Mouse (Mus musculus) erythroblast, embryonic 14.5 days (primary cell): ENCODE results near the gene Vstm4. TPM values are rescaled to one million over a fixed set of nuclear protein-coding genes. Genes with fewer than 3 reads are reported as not detected.

Experiments
- H3K27me3 ChIP-seq: 2 replicates; pipeline ENCODE4 v1.6.1; 2012; ENCODE audit warnings: inconsistent platforms; ENCODE audit not compliant: control insufficient read depth
- H3K36me3 ChIP-seq: 2 replicates; pipeline ENCODE4 v1.6.1; 2012; ENCODE audit warnings: mild to moderate bottlenecking, inconsistent platforms; ENCODE audit not compliant: control insufficient read depth
- H3K4me1 ChIP-seq: 2 replicates; pipeline ENCODE4 v1.6.1; 2012; ENCODE audit warnings: inconsistent platforms; ENCODE audit not compliant: control insufficient read depth
- H3K4me3 ChIP-seq: replicated peaks from 2 replicates; pipeline ENCODE3; 2012; ENCODE audit warnings: moderate library complexity, mild to moderate bottlenecking, inconsistent platforms
- H3K9me3 ChIP-seq: 2 replicates; pipeline ENCODE4 v1.6.1; 2012; ENCODE audit warnings: low read length, inconsistent platforms, mixed read lengths; ENCODE audit not compliant: control insufficient read depth
- GATA1 ChIP-seq: IDR thresholded peaks from 2 replicates; pipeline ENCODE4 v1.6.1; 2012; ENCODE audit warnings: low read length, inconsistent platforms, mixed read lengths
- TAL1 ChIP-seq: IDR thresholded peaks from 3 replicates; pipeline ENCODE4 v1.6.1; 2012; ENCODE audit warnings: low read length, inconsistent platforms, mixed read lengths
- polyA plus RNA-seq: library from polyadenylated mRNA; stranded (reverse); fragments of >175 nt; gene quantifications from 2 replicates; pipeline ENCODE4 v1.2.3, GENCODE M21; 2012

Gene Vstm4
- polyA plus RNA-seq, 1 experiment = not detected

- no peaks in the 10 kb centered on the region for H3K9me3 ChIP-seq
- H3K4me3 ChIP-seq = no peak overlapping the region
- no peaks in the 10 kb centered on the region for H3K27me3 ChIP-seq
- no peaks in the 10 kb centered on the region for H3K4me1 ChIP-seq
- TF ChIP-seq GATA1 (no peak), TAL1 (no peak)
- H3K36me3 ChIP-seq = no peaks in the 10 kb centered on the region
These were observed 21.0 kb downstream of the Vstm4 start for GRCm38 (mm10) chr14:32877549-32877948.

- H3K27me3 ChIP-seq = no peaks in the 10 kb centered on the region
- H3K36me3 ChIP-seq = no peaks in the 10 kb centered on the region
- TF ChIP-seq GATA1 = no peak
- no peak for TF ChIP-seq TAL1
- no peaks in the 10 kb centered on the region for H3K4me1 ChIP-seq
- H3K9me3 ChIP-seq = no peaks in the 10 kb centered on the region
- no peak overlapping the region for H3K4me3 ChIP-seq
These were observed 23.8 kb downstream of the Vstm4 start for GRCm38 (mm10) chr14:32880332-32880731.

- no peak overlapping the region for H3K4me3 ChIP-seq
These were observed 25.1 kb downstream of the Vstm4 start for GRCm38 (mm10) chr14:32881693-32882092.

GRCm38 (mm10) chr14:32888876-32889674 is 32.5 kb downstream of the Vstm4 start:
- Histone ChIP-seq H3K9me3 (no peaks in the 10 kb centered on the region), H3K27me3 (no peaks in the 10 kb centered on the region), H3K4me3 (no peak overlapping the region), H3K36me3 (no peaks in the 10 kb centered on the region), H3K4me1 (no peaks in the 10 kb centered on the region)
- TF ChIP-seq GATA1 = no peak
- TF ChIP-seq TAL1 = no peak

More at GRCm38 (mm10) chr14:32881693-32882092, 25.1 kb downstream of the Vstm4 start:
- Histone ChIP-seq H3K9me3 (no peaks in the 10 kb centered on the region), H3K27me3 (no peaks in the 10 kb centered on the region), H3K36me3 (no peaks in the 10 kb centered on the region), H3K4me1 (no peaks in the 10 kb centered on the region)
- TF ChIP-seq GATA1 (no peak), TAL1 (no peak)

- H3K36me3 ChIP-seq = no peaks in the 10 kb centered on the region
- H3K27me3 ChIP-seq = no peaks in the 10 kb centered on the region
- no peaks in the 10 kb centered on the region for H3K9me3 ChIP-seq
- H3K4me3 ChIP-seq = no peak overlapping the region
- no peaks in the 10 kb centered on the region for H3K4me1 ChIP-seq
- no peak for TF ChIP-seq GATA1
- no peak for TF ChIP-seq TAL1
These were observed 37.8 kb downstream of the Vstm4 start for GRCm38 (mm10) chr14:32894341-32894853.

- no peak for TF ChIP-seq TAL1
- no peak for TF ChIP-seq GATA1
These were observed 38.3 kb downstream of the Vstm4 start for GRCm38 (mm10) chr14:32894878-32895277.

GRCm38 (mm10) chr14:32896896-32897295 is 40.3 kb downstream of the Vstm4 start:
- no peaks in the 10 kb centered on the region for H3K4me1 ChIP-seq
- TF ChIP-seq GATA1 (no peak), TAL1 (no peak)
- H3K4me3 ChIP-seq = no peak overlapping the region
- H3K36me3 ChIP-seq = no peaks in the 10 kb centered on the region
- no peaks in the 10 kb centered on the region for H3K27me3 ChIP-seq
- H3K9me3 ChIP-seq = no peaks in the 10 kb centered on the region

More at GRCm38 (mm10) chr14:32894878-32895277, 38.3 kb downstream of the Vstm4 start:
- Histone ChIP-seq H3K4me1 (no peaks in the 10 kb centered on the region), H3K9me3 (no peaks in the 10 kb centered on the region), H3K4me3 (no peak overlapping the region), H3K27me3 (no peaks in the 10 kb centered on the region), H3K36me3 (no peaks in the 10 kb centered on the region)

GRCm38 (mm10) chr14:32903203-32903602 is 46.6 kb downstream of the Vstm4 start:
- Histone ChIP-seq H3K9me3 (no peaks in the 10 kb centered on the region), H3K36me3 (no peaks in the 10 kb centered on the region), H3K4me1 (no peaks in the 10 kb centered on the region), H3K4me3 (no peak overlapping the region), H3K27me3 (no peaks in the 10 kb centered on the region)
- TF ChIP-seq TAL1 (no peak), GATA1 (no peak)

- TF ChIP-seq GATA1 (no peak), TAL1 (no peak)
- H3K36me3 ChIP-seq = no peaks in the 10 kb centered on the region
These were observed 50.0 kb downstream of the Vstm4 start for GRCm38 (mm10) chr14:32906545-32906944.

GRCm38 (mm10) chr14:32909112-32909511 is 52.6 kb downstream of the Vstm4 start:
- Histone ChIP-seq H3K36me3 (no peaks in the 10 kb centered on the region), H3K27me3 (no peaks in the 10 kb centered on the region), H3K4me1 (no peaks in the 10 kb centered on the region), H3K4me3 (no peak overlapping the region), H3K9me3 (no peaks in the 10 kb centered on the region)
- TF ChIP-seq GATA1 = no peak

More at GRCm38 (mm10) chr14:32906545-32906944, 50.0 kb downstream of the Vstm4 start:
- no peaks in the 10 kb centered on the region for H3K9me3 ChIP-seq
- no peaks in the 10 kb centered on the region for H3K27me3 ChIP-seq
- no peaks in the 10 kb centered on the region for H3K4me1 ChIP-seq
- no peak overlapping the region for H3K4me3 ChIP-seq
